Mouse (Mus musculus): ENCODE results near the gene Qsox1. TPM values are rescaled to one million over a fixed set of nuclear protein-coding genes. Genes with fewer than 3 reads are reported as not detected.

The Qsox1 gene
- total RNA-seq, 2 experiments from 2014 or later: 28.4 to 32.7 TPM

DNA sequence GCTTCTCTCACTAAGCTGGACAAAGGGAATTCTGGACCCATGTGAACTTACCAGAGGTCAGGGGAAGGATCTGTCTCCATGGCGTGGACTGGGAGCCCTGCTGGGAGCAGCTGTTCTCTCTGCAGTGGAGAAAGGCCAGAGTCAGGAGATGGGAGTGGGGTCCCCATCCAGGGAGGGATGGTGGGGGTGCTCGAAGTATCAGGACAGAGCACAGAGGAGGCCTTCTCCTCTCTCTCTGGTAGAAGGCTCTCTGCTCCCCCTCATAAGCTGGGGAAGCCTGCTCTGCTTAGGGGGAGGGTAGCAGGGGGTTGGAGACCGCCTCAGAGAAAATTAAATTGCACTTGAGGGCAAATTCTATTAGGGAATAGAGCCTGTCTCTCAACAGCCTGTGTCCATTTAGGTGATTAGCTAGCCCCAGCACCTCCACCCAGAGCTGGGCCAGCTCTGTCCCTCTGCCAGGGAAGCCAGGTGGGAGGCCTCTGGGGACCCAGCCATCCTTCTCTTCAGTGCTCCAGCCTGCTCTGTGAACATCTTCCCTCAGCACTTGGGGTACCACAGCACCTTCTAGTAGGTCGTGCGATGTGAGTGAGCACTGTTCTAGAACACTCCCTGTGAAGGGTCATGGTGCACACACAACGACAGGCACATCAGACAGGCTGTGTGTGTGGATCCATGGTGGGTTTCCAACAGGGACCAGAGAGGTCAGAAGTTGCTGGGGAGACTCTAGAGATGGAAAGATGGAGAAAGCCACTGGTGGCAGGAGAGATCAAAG, 61.0 kb downstream of the Qsox1 start, which contains the start of gene Lhx4:
Gene Lhx4, minus strand, starts transcription at position 201 of the 772 bp plus-strand sequence.
- no peak for DNase-seq (ENCODE audit: low spot score in 2 of 2)
- intact Hi-C loops (cut with DNase I): no loop called here

DNA sequence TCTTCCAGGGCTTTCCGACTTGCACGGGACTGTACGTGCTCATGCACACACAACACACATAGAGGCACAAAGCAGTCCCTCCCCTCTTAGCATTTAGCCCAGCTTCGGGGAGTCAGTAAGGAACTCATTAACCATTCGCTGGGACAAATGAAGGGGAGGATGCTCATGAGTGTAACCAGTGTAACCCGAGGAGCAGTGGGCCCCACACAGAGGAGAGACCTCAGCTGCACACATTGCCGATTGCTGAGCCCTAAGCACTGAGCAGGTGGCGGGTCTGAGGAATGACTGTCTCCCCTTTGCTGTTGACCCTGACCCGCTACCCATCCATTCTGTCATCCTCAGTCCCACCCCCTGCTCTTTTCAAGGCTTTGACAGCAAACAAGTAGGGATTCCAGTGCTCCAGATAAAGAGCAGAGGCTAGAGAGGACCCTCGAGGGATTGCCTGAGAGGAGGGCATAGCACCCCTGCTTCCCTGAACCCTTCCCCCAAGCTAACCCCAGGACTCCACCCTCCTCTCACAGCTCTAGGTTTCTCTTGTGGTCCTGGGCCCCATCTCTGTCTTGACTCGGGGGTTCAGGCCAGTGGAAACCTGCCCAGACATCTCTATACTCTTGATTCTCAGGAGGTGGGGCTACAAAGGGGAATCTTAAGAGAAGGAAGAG, 62.0 kb downstream of the Qsox1 start:
- no peak for DNase-seq (ENCODE audit: low spot score in 2 of 2)
- intact Hi-C loops (cut with DNase I): no loop called here

DNA sequence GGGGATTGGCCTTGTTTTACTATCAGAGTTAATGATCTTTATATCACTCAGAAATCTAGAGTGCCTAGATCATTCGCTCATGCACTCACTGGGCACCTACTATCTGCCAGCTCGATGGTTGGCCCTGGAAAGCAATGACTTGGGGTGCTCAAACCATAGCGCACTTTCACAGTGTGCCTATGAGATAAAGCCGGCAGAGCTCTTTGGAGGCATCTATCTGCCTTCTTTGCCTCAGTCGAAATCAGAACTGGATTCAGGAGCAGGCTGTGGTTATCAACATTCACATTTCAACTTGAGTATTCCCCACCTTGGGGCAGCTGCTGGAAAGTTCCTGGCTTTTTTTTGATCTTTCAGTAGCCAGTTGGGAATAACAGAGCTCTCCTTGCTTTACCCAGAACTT, 64.8 kb downstream of the Qsox1 start:
- DNase-seq (ENCODE audit: low spot score in 2 of 2): no peak
- intact Hi-C loops (cut with DNase I): no loop called here

DNA sequence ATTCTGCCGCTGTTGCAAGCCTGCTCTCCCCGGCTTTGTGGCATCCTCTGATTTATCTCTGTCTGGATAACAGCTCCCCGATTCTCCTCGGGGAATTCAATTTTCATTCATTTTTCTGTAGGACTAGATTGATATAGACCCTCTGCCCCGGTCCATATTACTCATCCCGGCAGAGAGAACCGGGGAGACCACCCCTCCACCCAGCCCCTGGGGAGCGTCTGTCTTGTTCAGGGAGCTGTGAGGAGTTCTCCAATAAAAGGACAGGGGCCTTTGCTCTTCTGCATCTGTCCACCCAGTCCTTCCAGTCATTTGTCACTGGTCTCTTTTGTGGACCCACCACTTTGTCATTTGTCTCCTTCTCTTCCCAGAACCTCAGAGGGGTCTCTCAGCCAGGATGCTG, 65.7 kb downstream of the Qsox1 start:
- intact Hi-C loops (cut with DNase I): no loop called here
- no peak for DNase-seq (ENCODE audit: low spot score in 2 of 2)

DNA sequence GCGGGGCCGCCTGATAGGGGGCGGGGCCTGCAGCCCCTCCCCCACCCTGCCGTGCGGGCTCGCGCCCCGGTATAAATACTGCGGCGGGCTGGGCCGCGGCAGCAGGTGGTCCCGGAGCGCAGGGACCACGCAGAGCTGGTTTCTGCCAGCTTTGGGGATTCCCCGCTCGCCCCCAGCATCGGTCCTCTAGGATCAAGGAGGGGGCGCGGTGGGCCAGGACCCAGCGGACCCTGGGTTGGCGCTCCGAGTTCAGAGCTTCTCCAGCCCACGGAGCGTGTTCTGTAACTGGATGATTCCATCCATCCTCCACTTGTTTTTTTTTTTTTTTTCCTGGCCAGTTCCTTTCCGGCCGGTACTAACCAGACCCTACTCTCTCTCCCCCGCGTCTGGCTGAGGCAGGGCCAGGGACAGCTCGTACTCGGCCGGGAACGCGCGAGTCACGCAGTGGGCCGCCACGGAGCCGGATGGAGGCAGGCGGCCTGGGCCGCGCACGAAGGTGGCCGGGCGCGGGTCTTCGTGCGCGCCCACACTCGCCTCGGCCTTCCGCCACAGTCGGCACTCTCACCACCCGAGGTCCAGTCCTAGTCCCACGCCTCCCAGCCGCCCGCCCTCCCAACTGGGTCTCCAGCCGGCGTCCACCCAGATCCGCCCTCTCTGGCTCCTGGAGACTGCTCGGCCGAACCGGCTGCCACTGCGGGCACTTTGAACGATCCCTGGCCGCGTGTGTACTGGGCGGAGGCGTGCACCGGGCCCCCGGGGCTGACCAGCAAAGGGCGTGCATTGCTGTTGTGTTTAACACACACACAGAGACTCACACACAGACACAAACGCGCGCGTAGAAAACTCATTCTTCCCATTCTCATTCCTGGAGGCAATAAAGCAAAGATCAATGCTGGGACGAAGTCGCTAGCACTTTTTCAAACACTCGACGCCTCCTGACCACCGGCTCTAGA, 70.0 kb downstream of the Qsox1 start:
- intact Hi-C loops (cut with DNase I): no loop called here
- DNase-seq (ENCODE audit: low spot score in 2 of 2): no peak

DNA sequence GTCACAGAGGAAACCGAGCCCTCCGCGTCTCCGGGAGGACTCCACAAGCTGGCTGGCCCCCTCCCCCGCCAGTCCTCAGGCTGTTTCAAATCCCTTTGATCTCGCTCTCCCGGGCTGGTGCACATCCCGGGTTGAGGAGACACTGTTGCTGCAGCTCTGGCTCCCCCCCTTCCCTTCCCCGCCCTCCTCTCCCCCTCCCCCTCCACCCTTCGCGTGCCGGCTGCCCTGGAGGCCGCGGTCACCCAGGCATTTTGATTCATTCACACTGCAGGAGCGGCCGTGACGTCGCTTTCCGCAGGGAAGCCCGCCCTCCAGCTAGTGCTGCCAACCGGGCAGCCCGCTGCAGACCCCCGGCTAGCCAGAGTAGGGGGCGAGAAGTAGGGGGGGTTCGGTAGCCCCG, 70.7 kb downstream of the Qsox1 start:
- intact Hi-C loops (cut with DNase I): no loop called here
- no peak for DNase-seq (ENCODE audit: low spot score in 2 of 2)

DNA sequence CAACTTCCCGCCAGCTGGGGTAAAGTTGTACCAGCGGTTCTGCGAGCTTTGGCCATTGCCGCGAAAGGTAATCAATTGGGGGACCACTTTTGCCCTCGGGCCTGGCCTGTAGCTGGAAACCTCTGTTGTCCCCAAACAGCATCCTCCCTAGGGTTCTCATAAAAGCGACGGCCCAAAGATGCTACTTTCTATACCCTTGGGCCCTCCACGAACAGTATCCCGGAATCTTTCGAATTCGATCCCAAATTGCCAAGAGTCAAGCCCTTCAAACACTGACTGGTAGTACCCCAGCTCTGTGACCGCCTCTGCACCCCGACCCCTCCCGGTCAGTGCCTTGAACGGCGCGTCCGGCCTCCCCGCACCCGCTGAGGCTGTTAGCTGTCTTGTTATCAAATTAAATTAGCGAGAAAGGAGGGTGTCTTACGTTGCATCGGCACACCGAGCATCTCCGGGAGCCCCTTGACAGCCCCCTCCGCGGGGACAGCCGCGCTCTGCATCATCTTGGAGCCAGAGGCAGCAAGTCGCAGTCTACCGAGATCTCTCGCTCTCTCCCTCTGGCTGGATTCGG, 71.2 kb downstream of the Qsox1 start:
- intact Hi-C loops (cut with DNase I): no loop called here
- no peak for DNase-seq (ENCODE audit: low spot score in 2 of 2)

DNA sequence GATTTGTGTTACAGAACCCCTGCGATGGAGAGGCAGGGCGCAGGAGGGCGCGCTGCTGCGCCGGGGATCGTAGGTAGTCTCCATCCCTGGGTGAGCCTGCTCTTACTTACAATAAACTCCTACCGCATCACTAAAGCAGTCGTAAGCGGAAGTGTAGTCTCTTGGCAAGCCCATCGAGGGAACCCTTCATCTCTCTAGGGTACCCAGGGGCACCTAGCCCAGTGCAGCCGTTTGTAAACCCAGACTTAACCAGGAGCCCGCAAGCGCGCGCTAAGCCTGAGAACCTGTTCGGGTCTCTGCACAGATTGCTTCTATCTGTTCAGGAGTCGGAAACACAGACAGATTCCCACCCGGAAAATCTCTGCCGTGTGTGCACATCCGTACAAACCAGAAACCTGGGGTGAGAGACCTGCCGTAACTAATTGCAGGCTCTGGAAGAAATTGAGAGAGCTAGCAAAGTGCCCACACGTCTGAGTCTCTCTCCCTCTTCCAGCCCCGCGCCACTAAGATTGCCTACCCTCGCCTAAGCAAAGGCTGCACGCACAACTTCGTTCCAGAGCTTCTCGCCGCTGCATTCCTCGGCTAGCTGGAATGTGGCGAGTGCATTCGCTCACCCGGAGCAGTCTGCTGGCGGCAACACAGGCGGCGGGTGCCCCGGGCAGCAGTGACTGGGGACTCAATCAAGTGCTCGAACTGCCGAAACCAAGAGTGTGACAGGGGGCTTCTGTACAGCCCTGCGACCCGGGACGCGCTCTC, 71.9 kb downstream of the Qsox1 start:
- peak in 1 of 2 experiments; percentile 28 for DNase-seq (ENCODE audit: low spot score in 2 of 2)
- intact Hi-C loops (cut with DNase I): no loop called here

DNA sequence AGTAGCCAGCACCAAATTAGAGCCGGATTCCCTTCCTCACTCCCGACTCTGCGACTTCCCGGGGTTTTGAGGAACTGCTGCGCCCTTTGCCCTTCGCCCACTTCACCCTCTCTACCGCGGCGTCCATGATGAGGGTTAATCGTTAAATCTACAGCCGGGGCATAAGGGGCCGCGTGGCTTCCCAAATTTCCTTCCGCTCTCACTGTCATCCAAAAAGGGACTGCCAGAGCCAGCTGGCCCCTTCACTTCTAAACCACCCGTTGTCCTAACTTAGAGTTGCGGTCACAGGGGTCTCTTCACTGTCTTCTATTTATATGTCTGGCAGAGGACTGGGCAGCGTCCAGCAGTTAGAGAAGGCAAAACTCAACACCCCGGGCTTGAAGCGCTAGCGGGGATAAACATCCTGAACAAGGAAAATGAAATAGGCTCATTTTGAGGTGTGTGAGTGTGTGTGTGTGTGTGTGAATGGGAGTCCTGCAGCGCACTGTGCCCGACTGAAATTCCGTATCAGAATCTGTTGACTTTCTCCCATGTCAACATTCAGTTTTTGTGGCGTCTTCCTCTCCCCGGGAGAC, 74.8 kb downstream of the Qsox1 start:
- no peak for DNase-seq (ENCODE audit: low spot score in 2 of 2)
- intact Hi-C loops (cut with DNase I): no loop called here

DNA sequence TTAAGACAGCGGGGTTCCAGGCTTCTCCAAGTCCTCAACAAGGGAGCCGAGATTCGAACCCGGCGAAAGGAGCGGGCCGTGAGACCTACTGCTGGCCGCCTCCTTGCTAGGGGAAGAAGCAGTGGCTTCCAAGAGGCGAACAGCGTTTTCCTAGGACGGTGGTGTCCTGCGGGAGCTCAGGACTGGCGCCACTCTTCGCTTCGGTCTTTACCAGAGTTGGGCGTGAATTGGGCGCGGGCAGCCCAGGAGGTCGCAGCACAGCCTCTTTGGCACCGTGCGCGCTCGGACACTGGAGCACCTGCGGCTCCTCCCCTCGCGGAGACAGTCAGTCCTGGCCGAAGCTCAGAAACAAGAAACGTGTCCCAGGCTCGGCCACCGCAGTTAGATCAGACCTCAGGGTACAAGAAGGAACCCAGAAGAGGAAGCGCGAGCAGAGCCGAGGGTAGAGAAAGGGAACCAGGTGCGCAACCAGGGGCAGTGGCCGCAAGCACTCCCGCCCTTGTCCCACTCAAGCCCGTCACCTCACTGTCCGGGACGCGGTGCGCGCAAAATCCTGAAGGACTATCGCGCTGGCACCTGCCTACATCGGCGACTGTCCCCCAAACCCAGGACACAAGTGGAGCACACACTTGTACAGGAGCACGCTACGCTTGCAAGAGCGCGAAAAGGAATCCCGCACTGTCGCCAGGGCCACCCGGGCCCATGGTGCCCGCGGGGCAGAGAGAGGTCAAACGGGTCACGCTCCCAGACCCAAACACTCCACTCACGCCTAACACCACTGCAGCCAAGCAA, 75.5 kb downstream of the Qsox1 start:
- intact Hi-C loops (cut with DNase I): no loop called here
- DNase-seq (ENCODE audit: low spot score in 2 of 2): no peak

DNA sequence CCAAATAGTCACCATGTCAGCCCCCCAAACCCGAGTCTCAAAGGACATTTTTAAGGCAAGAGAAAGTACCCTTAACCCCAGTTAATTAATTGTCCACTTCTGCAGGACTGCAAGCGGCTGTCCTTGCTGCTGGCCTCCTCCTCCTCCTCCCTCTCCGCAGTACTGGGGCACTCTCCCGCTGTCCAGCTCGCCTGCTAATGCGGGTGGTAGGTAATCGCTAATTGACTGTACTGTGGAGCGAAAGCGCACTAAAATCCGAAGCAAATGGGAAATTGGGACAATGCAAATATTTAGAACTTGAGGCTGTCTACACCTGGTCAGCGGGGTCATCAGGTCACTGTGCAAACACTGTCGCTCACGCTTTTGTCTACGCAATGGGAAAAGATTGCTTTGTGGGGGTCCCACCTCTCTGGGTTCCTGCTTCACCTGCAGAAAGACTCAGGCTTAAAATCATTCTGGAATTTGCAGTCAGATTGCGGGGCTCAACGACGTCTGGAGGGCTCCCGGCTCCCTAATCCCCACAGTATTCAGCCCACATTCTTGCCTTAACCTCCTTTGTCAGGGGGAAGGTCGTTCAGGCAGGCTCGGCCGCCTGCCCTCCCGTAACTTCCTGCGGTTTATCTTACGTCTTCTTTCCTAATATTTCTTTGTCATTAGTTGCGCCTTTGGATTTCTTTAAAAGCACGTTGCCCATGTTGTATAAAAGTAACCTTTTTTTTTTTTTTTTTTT, 76.4 kb downstream of the Qsox1 start:
- intact Hi-C loops (cut with DNase I): no loop called here
- no peak for DNase-seq (ENCODE audit: low spot score in 2 of 2)

DNA sequence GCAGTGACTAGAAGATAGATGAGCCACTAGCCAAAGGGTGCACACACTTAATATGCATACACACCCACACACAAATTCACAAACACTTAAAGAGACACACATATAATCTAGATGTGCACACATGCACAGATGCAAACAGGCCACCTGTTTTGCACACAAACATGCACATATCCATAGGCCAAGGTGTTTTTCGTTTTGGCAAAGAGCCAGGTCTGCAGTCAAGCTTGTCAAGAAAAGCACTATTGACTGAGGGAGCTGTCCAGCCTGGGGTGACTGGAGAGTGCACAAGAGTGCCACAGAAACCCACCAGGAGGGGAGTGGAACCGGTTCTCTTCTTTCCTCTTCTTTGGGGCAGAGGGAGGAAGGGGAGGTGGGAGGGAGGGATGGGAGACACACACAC, 81.5 kb downstream of the Qsox1 start:
- DNase-seq (ENCODE audit: low spot score in 2 of 2): no peak
- intact Hi-C loops (cut with DNase I): no loop called here

DNA sequence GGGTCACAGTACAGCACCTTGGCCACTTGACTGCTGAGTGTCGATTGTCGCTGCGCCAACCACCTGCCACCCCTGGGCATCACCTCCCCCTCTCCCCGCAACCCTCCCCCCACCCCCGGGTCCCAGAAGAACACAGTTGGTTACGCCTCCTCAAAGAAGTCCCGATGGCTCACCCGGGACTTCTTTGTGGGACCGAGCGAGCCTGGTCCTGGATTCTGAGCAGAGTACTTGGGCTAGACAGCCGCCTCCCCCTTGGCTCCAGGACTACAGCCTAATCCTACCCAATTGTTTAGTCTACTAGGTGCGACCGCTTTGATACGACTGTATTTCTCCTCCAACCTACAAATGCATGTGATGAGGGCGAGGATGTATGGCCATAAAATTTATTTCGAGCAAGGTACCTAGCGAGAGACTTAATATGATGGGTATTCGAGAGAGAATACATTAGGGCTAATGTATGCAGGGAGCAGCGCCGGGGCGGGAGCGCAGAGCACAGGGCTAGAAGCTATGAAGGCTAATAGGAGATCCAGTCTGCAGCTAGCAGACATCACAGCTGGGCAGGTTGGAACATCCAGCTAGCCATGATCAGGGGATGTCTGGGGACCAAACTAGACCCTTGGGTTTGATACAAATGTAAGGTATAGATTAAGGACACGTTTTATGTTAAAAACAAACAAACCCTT, 83.4 kb downstream of the Qsox1 start:
- intact Hi-C loops (cut with DNase I): no loop called here
- no peak for DNase-seq (ENCODE audit: low spot score in 2 of 2)

DNA sequence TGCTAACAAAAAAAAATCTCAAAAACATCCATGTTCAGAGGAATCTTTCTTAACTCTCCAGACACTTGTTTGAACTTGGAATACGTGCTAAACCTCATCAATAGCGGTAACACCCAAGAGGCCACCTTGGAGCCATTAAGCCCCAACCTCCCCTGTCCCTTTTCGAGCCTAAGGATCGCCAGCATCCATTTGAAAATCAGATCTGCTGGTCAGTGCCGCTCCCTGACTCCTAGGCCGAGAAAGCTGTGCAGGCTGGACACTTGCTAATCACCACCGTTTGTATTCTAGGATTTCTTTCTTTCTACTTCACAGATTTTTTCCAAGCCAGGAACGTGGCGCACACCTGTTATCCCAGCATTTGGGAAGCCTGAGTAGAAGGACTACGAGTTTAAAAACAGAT, 84.9 kb downstream of the Qsox1 start:
- no peak for DNase-seq (ENCODE audit: low spot score in 2 of 2)
- intact Hi-C loops (cut with DNase I): no loop called here

Measured in left cerebral cortex, postnatal 25 days (tissue).